Mouse (Mus musculus): ENCODE results near the gene Eepd1. TPM values are rescaled to one million over a fixed set of nuclear protein-coding genes. Genes with fewer than 3 reads are reported as not detected.

Eepd1 gene
- total RNA-seq (2023): 1 to 10 TPM in 1 of 2 experiments, under 1 TPM in 1; 0.52 to 1.1 TPM

GRCm38 (mm10) chr9:25481344-25482095 lies at the start of gene Eepd1:
Eepd1 (plus strand) TSS chr9:25481547.

Other genes with a start within 250 kb of the Eepd1 start
- gene Sept7, start 229.1 kb upstream of the Eepd1 start, total RNA-seq (2023): 100 to 1,000 TPM; 114 to 130 TPM

Measured in B cell, adult 67 days (primary cell).